Mouse (Mus musculus) ES-Bruce4 (cell line): ENCODE results near the gene Gpr83.

Source experiments
- CTCF ChIP-seq: IDR thresholded peaks from one replicate; pipeline ENCODE4 v1.8.1; 2011; ENCODE audit warnings: low read depth, low read length
- EP300 ChIP-seq: IDR thresholded peaks from 2 replicates; pipeline ENCODE4 v1.6.1; 2011; ENCODE audit warnings: low read depth, low read length; ENCODE audit not compliant: insufficient read depth
- POLR2A ChIP-seq: IDR thresholded peaks from one replicate; pipeline ENCODE4 v1.8.1; 2011; ENCODE audit warnings: low read length; ENCODE audit not compliant: insufficient read depth

- TF ChIP-seq CTCF: no peak
- TF ChIP-seq EP300: no peak
- no peak for TF ChIP-seq POLR2A
Measured at GRCm38 (mm10) chr9:14875743-14876507, 15.9 kb downstream of the Gpr83 start.
